In the genomic region with DNA sequence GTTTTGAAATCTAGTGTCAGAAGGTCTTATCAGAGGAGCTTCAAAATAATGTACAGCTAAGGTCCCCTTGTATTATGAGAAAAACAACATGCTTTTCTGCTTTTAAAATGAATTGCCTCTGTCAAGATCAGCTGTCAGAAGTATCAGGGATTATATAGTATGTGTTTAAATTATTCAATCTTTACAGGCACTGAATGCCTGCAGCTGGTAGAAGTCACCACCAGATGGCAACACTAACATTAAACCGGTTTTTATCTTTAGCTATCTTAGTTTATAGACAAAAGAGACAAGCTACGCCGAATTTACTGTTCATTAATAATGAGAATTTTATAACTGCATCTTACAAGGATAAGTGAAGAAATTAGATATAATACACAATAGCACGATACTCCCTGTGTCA, we compare ENCODE assay signal across 9 mouse cellular contexts. TPM values are rescaled to one million over a fixed set of nuclear protein-coding genes. Genes with fewer than 3 reads are reported as not detected.
DNase-seq lines count a peak whose midpoint lies in the region; ATAC-seq and TF ChIP-seq lines count a peak whose summit lies in the region.
"Had no signal": no experiment of that assay in that cellular context is flagged by ENCODE, and none has a peak within 500 bp of the region (broad histone marks: within the 10 kb centered on the region; RNA-seq: fewer than 3 reads in every experiment).

No protein-coding gene starts in this region.

- in situ Hi-C loops in Patski (cut with MboI; ENCODE audit: low pct_unique_long_range_greater_than_20kb), result loop anchor here (5.0 to 25.0 kb wide), 3 partner anchors 335 to 1335 kb away; no protein-coding TSS in a partner anchor

- TF ChIP-seq CTCF in left cerebral cortex, adult 2 months (IDR thresholded peaks at IDR 0.05), result peak; percentile 79
- TF ChIP-seq CTCF in Patski (IDR thresholded peaks at IDR 0.05), result peak; percentile 65

- DNase-seq in left cerebral cortex, adult 2 months (ENCODE audit: extremely low spot score in 1 of 2, low spot score in 2 of 2), result peak; percentile 15 to 19
- no peak for DNase-seq in left cerebral cortex, postnatal 36 days (ENCODE audit: low spot score in 2 of 2)
- no peak for DNase-seq in Patski (ENCODE audit: low read depth, low spot score)
- DNase-seq in ovary, adult 18-20 months (ENCODE audit: low spot score), result no peak
- DNase-seq: gastrocnemius, postnatal 10 days; thymus, adult 18-20 months had no signal

- peaks cover 60% of the 10 kb centered on the region for H3K27me3 ChIP-seq in Patski
- H3K27me3 ChIP-seq in forebrain, embryonic 12.5 days, result no peaks in the 10 kb centered on the region
- H3K27me3 ChIP-seq in neural tube, embryonic 12.5 days (replicated peaks), result no peaks in the 10 kb centered on the region

- intact Hi-C loops in left cerebral cortex, adult 2 months (cut with DNase I), result loop anchor here (2.0 kb wide), 1 partner anchor 1342 kb away; no protein-coding TSS in a partner anchor
- intact Hi-C loops in left cerebral cortex, postnatal 36 days (cut with DNase I), result loop anchor here (2.0 kb wide), 1 partner anchor 334 kb away; no protein-coding TSS in a partner anchor

- peak overlapping the region; percentile 26 for H3K4me3 ChIP-seq in left cerebral cortex, adult 2 months
- no peak overlapping the region for H3K4me3 ChIP-seq in forebrain, embryonic 12.5 days (replicated peaks)
- no peak overlapping the region for H3K4me3 ChIP-seq in neural tube, embryonic 12.5 days

- no peak overlapping the region for H3K27ac ChIP-seq in left cerebral cortex, adult 2 months
- no peak overlapping the region for H3K27ac ChIP-seq in forebrain, embryonic 12.5 days
- H3K27ac ChIP-seq in neural tube, embryonic 12.5 days, result no peak overlapping the region

- POLR2A ChIA-PET in Patski (lab: Charles Lee), result no interaction called here

- H3K9ac ChIP-seq in forebrain, embryonic 12.5 days, result no peak overlapping the region
- H3K9ac ChIP-seq in neural tube, embryonic 12.5 days, result no peak overlapping the region

- H3K4me2 ChIP-seq in forebrain, embryonic 12.5 days, result no peak overlapping the region
- H3K4me2 ChIP-seq in neural tube, embryonic 12.5 days (replicated peaks), result no peak overlapping the region

- no peaks in the 10 kb centered on the region for H3K4me1 ChIP-seq in forebrain, embryonic 12.5 days
- no peaks in the 10 kb centered on the region for H3K4me1 ChIP-seq in neural tube, embryonic 12.5 days

- no peaks in the 10 kb centered on the region for H3K9me3 ChIP-seq in forebrain, embryonic 12.5 days
- H3K9me3 ChIP-seq in neural tube, embryonic 12.5 days, result no peaks in the 10 kb centered on the region

- CTCF ChIA-PET in Patski (lab: Charles Lee), result interaction anchor here (0.8 to 1.6 kb wide), 4 partner anchors 11 to 63 kb away, joined by 3 to 4 read pairs (median 4); partner anchors contain the start of gene Dhx36

- no peaks in the 10 kb centered on the region for H3K36me3 ChIP-seq in forebrain, embryonic 12.5 days (replicated peaks)
- no peaks in the 10 kb centered on the region for H3K36me3 ChIP-seq in neural tube, embryonic 12.5 days

- WGBS in forebrain, embryonic 12.5 days, result 51% methylated on average over 4 of the region's 4 CpGs
- WGBS in neural tube, embryonic 12.5 days, result 48% methylated on average over 4 of the region's 4 CpGs

- peak; percentile 71 for ATAC-seq in Patski
- 0 out of 2 replicates have a peak, but pooled peaks have one; percentile 53 for ATAC-seq in forebrain, embryonic 12.5 days (ENCODE audit: low FRiP score)
- ATAC-seq in neural tube, embryonic 12.5 days (ENCODE audit: low FRiP score, low read depth), result peak; percentile 58
- ATAC-seq in erythroblast, adult 5-6 weeks (replicated peaks; ENCODE audit: low FRiP score, poor library complexity, severe bottlenecking), result no peak

RNA-seq across cellular contexts. Expression of gene Dhx36, which starts 20.4 kb away (rescaled TPM):
- total RNA-seq in left cerebral cortex, adult 2 months (2021), result 10 to 100 TPM; 53.7 to 55.3 TPM
- total RNA-seq in left cerebral cortex, postnatal 36 days (2021), result 10 to 100 TPM; 50.3 to 55.6 TPM
- 46.9 TPM for polyA plus RNA-seq in Patski (2021)
- polyA plus RNA-seq in forebrain, embryonic 12.5 days (2016; fragmentation: Nextera tagmentation; extraction: Ambion mirVana), result 56.0 and 57.9 TPM in 2 replicates
- polyA plus RNA-seq in neural tube, embryonic 12.5 days (2016; fragmentation: Nextera tagmentation; extraction: Ambion mirVana), result 51.5 and 52.7 TPM in 2 replicates
- total RNA-seq in erythroblast, adult 5-6 weeks (2015; ENCODE audit: low replicate concordance), result 17.3 and 19.2 TPM in 2 replicates
- 17.1 and 19.1 TPM in 2 replicates for total RNA-seq in erythroblast, adult 5-6 weeks (2017; ENCODE audit: low replicate concordance)

Comparison
In these comparisons a context has a peak if more than half of its experiments do, and no peak if none do; other contexts are left out.
1. DNase-seq: peak in left cerebral cortex, adult 2 months (2 of 2); none in left cerebral cortex, postnatal 36 days (0 of 2), Patski (single experiment) and ovary, adult 18-20 months (single experiment).